Mouse (Mus musculus) mature B cell (primary cell): ENCODE results near the gene Ptger4.

Source experiments
- in situ Hi-C: fragments of 300-500 bp; cut with MboI; formaldehyde crosslinking; loops from 2 replicates; pipeline ENCODE4 v1.14.3; 2019

Gene Ptger4

DNA sequence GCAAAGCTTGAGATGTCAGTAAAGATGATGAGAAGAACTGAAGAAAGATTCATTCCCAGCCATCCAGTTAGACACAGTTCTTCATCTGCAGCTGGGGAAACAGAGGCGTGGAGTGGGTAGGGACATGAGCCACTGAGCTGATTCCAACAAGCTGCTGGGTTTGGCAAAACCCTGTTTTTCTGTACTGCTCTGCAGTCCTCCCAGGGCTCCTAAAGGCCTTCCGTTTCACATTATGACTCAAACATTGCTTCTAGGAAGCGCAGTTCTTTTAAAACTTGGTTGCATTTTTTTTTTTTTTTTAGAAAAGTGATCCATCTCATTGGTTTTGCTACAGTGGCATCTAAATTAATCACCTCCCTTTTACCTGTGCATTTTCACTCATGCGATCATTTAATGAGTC, 5.4 kb downstream of the Ptger4 start:
- in situ Hi-C loops, result loop anchor here (10.0 kb wide), 1 partner anchor 676 kb away; no protein-coding TSS in a partner anchor

DNA sequence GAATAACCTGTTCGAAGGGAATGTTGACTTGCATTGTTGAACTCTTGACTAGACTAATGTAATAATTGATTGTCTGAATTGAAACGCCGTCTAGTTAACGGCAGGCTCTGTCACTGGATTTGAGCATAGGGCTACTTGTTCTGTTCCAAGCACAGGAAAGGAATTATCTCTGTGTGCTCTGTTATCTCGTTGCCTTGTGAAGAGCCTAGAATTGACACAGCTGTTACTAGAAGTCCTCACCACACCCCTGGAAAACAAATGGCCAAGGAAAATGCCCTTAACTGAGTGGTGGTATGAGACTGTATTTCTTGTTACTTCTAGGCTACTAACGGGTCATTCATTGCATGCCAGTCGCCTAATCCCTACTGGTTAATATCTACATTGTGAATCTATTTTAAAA, 5.9 kb downstream of the Ptger4 start:
- in situ Hi-C loops, result loop anchor here (10.0 kb wide), 1 partner anchor 677 kb away; no protein-coding TSS in a partner anchor

DNA sequence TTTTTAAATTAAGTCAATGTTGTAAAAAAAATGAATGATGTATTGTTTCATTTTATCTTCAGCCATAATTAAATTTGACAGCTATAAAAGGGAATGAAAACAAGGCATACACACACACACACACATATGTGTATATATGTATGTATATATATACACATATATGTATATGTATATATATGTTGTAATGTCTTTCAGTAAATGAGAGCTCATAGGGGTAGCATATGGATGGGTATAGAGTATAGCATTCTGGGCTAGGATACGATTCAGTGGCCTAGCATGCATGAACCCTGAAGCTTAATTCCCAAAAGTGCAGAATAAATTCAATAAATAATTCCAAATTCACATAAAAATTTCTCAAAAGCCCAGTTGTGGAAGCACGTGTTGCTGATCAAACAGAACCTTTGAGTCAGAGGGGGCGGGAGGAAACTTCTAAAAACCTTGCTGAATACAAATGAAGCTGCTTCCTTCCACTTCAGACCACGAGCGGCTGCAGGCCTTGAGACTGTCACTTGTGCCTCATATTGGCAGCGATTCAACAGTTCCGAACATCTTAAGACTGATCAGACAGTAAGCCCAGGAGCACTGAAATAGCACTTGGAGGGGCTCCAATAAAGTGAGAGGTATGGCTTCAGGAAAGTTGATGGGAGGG, 6.9 kb downstream of the Ptger4 start:
- in situ Hi-C loops, result loop anchor here (10.0 kb wide), 1 partner anchor 678 kb away; no protein-coding TSS in a partner anchor

GRCm38 (mm10) chr15:5236538-5236937, 7.4 kb downstream of the Ptger4 start:
- in situ Hi-C loops, result loop anchor here (10.0 kb wide), 1 partner anchor 678 kb away; no protein-coding TSS in a partner anchor

DNA sequence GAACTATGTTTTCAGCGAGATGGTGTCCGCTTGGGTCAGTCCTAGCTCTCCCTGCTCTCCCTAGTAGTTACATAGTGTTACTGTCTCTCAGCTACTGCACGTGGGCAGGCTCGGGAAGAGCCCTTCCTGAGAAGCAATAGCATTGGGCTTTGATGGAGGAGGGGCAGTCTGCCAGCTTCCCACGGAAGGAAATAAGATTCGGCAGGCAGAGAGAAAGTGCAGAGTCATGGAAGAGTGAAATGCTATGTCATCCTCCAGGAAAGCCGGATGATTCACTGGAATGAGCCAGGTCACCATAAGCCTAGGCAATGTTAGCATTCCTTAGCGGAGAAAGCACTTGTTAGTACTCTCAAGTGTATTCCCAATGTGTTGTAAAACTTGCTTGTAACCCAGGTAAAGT, 8.5 kb downstream of the Ptger4 start:
- in situ Hi-C loops, result loop anchor here (10.0 kb wide), 1 partner anchor 679 kb away; no protein-coding TSS in a partner anchor

- in situ Hi-C loops, result loop anchor here (10.0 kb wide), 1 partner anchor 680 kb away; no protein-coding TSS in a partner anchor
Measured at GRCm38 (mm10) chr15:5234659-5235058, 9.3 kb downstream of the Ptger4 start.

DNA sequence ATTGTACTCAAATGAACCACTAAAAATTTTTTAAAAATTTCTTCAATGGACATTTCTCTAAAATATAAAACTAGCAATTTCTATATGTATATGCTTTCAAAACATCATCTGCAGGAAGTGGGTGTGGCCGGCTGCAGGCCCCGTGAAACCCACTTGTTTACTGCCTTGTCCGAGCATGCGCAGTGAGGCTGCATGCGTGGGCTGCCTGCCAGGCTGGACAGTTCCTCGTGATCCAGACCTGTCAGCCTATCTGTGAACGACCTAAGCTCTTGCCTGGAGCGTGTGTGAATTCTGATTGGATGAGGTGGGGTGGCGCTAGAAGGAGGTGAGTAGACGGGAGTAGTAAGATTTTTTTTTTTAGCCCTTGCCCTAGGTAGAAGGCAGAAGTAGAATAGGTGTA, 13.2 kb downstream of the Ptger4 start:
- in situ Hi-C loops, result loop anchor here (10.0 kb wide), 1 partner anchor 684 kb away; no protein-coding TSS in a partner anchor

- in situ Hi-C loops, result no loop called here
Measured at GRCm38 (mm10) chr15:5220491-5220890, 23.5 kb downstream of the Ptger4 start.

- in situ Hi-C loops, result no loop called here
Measured at GRCm38 (mm10) chr15:5209116-5209515, 34.9 kb downstream of the Ptger4 start.

- in situ Hi-C loops, result no loop called here
Measured at GRCm38 (mm10) chr15:5205222-5205621, 38.8 kb downstream of the Ptger4 start.

GRCm38 (mm10) chr15:5196691-5197090, 47.3 kb downstream of the Ptger4 start:
- in situ Hi-C loops, result loop anchor here (25.0 kb wide), 1 partner anchor 1016 kb away; no protein-coding TSS in a partner anchor

DNA sequence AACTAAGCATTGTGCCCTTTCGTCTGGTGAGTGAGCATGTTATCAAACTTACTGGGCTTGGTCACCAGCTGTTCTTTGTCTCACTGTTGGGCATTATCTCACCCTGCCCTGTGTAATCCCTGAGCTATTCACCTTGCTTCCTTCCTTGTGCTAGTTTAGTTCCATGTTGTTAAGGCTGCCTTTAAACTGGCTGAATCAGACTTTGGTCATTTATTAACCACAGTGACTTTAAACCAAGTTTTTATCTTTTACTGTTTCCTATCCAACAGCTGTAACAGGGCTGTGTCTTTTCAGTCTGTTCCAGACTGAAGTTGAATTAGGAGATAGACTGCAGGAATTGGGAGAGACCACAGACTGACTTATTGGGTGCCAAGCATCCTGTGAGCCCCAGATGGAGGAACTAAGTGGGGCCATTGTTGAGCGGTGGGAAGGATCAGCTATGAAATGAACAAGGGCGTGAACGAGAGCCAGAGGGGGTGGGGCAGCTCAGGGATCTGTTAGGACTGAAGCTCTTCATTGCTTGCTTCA, 47.9 kb downstream of the Ptger4 start:
- in situ Hi-C loops, result loop anchor here (25.0 kb wide), 1 partner anchor 1016 kb away; no protein-coding TSS in a partner anchor

- in situ Hi-C loops, result loop anchor here (25.0 kb wide), 1 partner anchor 1017 kb away; no protein-coding TSS in a partner anchor
Measured at GRCm38 (mm10) chr15:5194931-5195330, 49.1 kb downstream of the Ptger4 start.

DNA sequence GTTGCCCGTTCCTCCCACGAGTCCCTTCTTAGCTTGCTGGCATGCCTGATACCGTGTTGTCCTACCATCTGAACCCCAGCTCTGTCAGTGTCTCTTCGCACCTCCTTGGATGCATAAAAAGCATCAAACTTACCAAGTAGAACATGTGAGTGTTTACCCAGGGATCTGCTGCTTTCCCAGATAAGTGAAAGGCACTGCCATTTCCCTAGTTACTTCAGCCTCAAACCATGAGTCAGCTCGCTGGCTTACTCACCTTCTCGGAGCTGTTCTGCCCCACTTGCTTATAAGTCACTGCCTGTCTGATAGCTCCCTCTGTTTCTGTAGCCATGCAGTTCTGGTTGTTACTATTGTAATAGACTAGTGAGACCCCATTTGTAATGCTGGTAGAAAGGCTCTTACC, 49.5 kb downstream of the Ptger4 start:
- in situ Hi-C loops, result loop anchor here (25.0 kb wide), 1 partner anchor 1018 kb away; no protein-coding TSS in a partner anchor

DNA sequence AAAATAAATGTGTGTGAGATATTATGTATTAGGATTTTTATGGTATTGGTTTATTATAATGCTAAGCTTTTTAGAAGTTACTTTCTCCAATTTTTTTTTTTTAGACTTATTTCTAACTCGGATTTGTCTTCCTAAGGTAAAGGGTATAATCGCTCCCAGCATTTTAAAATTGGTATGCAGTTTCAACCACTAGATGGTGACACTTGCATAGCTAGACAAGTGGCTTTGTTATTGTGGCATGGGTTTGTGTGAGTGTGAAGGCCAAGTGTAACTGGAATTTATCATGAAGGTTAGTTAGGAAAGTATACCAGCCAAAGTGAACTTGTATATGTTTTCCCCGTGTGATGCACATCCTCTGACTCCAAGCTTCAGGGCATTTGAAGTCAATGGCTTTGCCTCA, 50.2 kb downstream of the Ptger4 start:
- in situ Hi-C loops, result loop anchor here (25.0 kb wide), 1 partner anchor 1018 kb away; no protein-coding TSS in a partner anchor

DNA sequence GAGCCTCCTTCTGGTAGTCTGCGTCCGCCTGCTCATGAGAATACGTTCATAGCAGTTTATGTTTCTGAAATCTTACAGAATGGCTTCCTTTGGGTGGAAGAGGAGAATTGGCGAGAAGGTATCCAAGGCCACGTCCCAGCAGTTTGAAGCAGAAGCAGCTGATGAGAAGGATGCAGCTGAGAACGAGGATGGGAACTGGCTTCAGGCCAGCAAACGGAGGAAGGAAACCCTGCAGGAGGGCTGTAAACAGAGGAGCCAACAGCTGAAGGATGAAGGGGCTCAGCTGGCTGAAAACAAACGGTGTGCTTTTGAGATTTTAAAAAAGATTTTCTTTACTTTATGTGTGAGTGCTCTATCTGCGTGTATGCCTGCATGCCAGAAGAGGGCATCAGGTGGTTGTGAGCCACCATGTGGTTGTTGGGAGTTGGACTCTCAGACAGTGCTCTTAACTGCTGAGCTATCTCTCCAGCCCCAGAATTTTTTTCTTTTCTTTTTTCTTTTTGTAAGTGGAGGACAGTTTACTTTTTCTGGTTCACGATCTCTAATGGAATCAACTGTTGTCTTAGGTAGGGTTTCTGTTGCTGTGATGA, 54.4 kb downstream of the Ptger4 start:
- in situ Hi-C loops, result loop anchor here (25.0 kb wide), 1 partner anchor 1023 kb away; no protein-coding TSS in a partner anchor

- in situ Hi-C loops, result loop anchor here (25.0 kb wide), 1 partner anchor 1024 kb away; no protein-coding TSS in a partner anchor
Measured at GRCm38 (mm10) chr15:5188029-5188428, 56.0 kb downstream of the Ptger4 start.

DNA sequence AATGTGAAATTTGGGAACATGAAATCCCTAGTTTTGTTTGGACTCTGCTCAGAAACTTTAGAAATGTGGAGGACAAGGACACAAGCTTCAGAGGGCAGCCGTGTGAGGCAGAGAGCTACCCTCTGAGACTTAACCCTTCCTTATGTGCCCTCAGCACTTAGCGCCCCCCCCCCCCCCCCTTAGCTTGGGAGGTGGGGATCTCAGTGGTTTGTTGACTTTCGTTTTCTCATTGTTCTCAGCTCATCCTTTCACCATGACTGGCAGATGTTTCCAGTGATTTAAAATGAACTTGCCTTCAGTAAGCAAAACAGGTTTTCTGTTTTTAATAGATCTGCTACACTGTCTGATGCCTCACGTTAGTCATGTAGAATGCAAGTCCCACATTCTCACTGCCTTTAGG, 56.9 kb downstream of the Ptger4 start:
- in situ Hi-C loops, result loop anchor here (25.0 kb wide), 1 partner anchor 1025 kb away; no protein-coding TSS in a partner anchor

- in situ Hi-C loops, result loop anchor here (25.0 kb wide), 1 partner anchor 1026 kb away; no protein-coding TSS in a partner anchor
Measured at GRCm38 (mm10) chr15:5186293-5186675, 57.7 kb downstream of the Ptger4 start.

DNA sequence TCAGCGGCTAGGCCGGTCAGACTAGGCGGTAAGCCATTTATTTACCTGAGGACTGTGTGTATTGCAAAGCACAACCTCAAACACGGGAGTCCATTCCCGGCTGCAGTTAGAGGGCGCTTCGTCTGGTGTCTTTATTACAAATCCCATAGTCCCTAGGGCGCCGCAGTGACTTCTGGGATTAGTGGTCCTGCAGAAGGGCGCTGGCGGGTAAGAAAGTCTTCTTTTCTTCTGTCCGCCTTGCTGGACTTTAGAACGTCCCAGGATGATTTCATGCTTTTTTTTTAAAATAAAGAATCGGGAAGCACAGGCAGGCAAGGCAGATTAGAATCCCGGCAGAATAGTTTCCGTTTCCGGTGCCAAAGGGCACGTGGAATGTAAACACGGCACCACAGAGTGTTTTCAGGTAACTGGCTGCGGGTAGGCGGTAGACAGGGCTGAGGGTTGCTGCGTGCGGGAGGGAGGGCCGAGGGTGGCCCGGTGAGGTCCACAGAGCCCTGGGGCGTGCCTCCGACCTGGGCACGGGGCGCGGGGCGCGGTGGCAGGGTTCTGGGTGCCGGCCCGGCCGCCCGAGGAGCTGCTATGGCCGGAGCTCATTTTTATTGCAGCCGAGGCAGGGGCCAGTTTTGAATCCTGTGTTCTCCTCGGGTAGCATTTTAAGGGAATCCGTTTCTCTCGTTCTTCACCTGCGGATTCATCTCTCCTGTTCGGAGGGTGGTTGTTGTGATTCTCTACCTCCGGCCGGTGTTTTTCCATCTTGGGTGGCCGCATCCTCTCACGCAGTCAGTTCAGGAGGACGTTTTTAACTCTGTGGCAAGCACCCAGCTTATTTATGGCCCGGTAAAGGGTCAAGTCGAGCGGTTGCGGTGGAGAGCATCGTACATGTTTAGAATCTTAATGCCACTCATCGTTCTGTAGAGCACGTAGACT, 58.4 kb downstream of the Ptger4 start, which contains the start of gene Ttc33:
Gene Ttc33, plus strand, starts transcription at position 160 of the 927 bp plus-strand sequence.
- in situ Hi-C loops, result loop anchor here (25.0 kb wide), 1 partner anchor 1027 kb away; no protein-coding TSS in a partner anchor
